Mouse (Mus musculus): Measurements from ENCODE around the gene Serinc5.
A peak's percentile ranks its signal among the peaks of the same experiment; 100 is the strongest.
"Not testable (repeated sequence)": the region's sequence is repeated elsewhere in the genome, so short reads cannot be mapped to it uniquely, and the experiment has no call there.

The Serinc5 gene

DNA sequence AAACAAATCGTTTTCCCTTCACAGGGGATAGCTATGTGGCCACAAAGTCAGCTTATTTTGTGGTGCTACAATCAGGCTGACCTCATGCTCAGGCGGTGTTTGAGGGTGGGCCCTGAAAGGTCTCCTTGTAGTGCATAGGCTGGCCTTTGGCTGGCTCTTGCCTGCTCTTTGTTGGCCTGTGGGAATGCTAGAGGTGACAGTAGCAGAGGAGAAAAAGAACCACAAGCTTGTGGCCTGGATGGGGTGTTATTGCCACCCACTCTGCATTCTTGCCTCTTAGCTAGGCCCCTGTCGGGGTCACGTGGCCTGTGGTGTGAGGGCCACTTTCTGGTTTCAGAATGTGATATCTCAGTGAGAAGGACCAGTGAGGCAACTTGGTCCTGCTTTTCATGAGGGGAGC lies 54.1 kb downstream of the Serinc5 start:
- no peak for DNase-seq (ENCODE audit: low spot score)

GRCm38 (mm10) chr13:92668214-92668985 lies 57.5 kb downstream of the Serinc5 start:
- no peak for DNase-seq (ENCODE audit: low spot score)

DNA sequence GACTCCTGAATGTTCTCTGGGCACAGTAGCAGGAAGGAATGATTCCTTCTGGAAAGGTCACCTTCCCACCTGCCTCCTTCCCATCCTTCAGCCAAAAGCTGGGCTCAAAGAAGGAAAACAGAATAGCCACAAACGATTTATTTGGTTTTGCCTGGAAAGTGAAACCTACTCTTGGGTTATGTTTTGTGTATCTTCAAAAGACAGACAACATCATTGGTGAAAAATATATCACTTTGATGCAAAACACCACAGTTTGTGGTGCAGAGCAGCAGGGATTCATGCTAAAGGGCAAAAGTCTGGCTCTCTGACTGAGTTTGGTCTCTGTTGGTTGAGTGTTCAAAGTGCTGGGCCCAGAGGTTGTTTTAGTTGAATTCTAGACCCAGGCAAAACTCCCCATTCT lies 60.8 kb downstream of the Serinc5 start:
- DNase-seq (ENCODE audit: low spot score), result no peak

GRCm38 (mm10) chr13:92674676-92675075 lies 63.8 kb downstream of the Serinc5 start:
- DNase-seq (ENCODE audit: low spot score), result no peak

DNA sequence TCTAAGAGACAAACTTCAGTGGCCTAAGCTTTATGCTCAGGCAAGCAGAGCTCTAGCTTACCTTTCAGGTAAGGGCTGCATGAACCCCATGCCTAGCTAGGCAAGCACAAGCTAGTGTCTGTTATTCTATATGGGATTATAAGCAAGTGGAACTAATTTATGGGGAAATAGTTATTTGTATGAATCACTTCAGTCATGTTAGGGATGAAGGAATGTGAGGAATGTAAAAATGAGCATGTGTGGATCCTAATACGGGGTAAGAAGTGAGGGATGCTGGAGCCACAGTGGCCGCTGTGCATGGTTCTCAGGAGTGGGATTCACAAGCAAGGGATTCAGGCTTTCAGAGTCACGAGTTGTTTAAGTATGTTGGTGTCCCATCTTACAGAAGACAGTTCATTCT lies 64.4 kb downstream of the Serinc5 start:
- DNase-seq (ENCODE audit: low spot score), result no peak

GRCm38 (mm10) chr13:92675897-92676584 lies 65.2 kb downstream of the Serinc5 start:
- no peak for DNase-seq (ENCODE audit: low spot score)

GRCm38 (mm10) chr13:92677656-92678055 lies 66.8 kb downstream of the Serinc5 start:
- no peak for DNase-seq (ENCODE audit: low spot score)

DNA sequence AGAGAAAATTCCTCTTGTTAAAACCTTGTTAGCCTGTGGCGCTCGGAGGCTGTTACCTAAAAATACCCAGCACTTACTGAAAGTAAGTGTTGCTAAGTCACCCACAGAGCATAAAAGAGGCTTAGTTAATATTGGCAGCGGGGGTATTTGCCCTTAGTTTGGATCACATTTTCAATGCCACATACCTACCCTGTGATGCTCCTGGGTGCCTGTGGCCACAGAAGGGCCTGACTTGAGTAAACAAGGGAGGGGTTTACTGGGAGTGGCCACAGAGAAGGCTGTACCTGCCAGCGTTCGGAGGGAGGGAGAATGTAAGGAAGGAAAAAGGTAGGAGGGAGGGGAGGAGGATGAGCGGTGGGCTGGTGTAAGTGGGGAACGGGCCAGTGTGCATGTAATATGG lies 68.8 kb downstream of the Serinc5 start:
- DNase-seq (ENCODE audit: low spot score), result no peak

GRCm38 (mm10) chr13:92681541-92681940 lies 70.7 kb downstream of the Serinc5 start:
- DNase-seq (ENCODE audit: low spot score), result no peak

- no peak for DNase-seq (ENCODE audit: low spot score)
Measured at GRCm38 (mm10) chr13:92682833-92683232, 71.9 kb downstream of the Serinc5 start.

- no peak for DNase-seq (ENCODE audit: low spot score)
Measured at GRCm38 (mm10) chr13:92683464-92683863, 72.6 kb downstream of the Serinc5 start.

DNA sequence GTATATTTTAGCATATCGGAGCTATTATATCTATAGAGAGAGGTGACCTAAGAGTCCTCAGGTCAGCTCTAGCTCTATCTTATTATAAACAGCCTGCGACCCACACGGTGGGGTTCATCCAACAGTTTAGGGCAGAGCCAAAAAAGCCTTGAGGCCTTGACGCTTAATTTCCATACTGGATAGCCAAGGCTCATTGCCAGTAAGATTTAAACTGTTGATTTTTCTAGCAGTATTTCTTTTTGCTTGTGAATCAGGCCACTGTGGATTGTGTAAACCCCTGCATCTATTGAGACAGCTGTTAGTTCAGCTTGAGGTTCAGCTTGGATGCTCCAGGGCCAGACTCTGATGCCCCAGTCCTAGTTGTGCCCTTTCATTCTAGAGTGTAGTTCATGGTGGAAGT lies 73.4 kb downstream of the Serinc5 start:
- DNase-seq (ENCODE audit: low spot score), result no peak

GRCm38 (mm10) chr13:92685273-92685672 lies 74.4 kb downstream of the Serinc5 start:
- DNase-seq (ENCODE audit: low spot score), result no peak

DNA sequence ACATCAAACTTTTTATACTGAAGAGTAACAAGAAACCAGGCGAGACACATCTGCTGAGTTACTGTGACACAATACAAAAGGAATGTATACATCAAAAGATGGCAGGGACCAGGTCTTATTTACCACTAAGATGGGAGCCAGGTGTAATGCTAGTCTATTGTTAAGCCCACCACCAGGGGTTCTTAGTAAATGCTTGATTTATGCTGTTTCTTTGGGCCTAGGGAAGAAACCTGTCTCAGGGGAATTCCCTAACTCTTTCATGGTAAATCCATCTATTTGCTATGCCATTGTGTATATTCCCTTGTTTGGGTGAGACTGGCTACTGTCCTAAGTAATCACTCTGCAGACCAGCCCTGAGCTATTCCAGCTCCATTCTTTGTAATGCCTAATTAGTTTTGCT lies 76.3 kb downstream of the Serinc5 start:
- not testable (repeated sequence) for DNase-seq (ENCODE audit: low spot score)

GRCm38 (mm10) chr13:92689061-92689460 lies 78.2 kb downstream of the Serinc5 start:
- no peak for DNase-seq (ENCODE audit: low spot score)

GRCm38 (mm10) chr13:92693866-92694550 lies 83.1 kb downstream of the Serinc5 start:
- no peak for DNase-seq (ENCODE audit: low spot score)

- peak; percentile 10 for DNase-seq (ENCODE audit: low spot score)
Measured at GRCm38 (mm10) chr13:92696491-92696939, 85.6 kb downstream of the Serinc5 start.

DNA sequence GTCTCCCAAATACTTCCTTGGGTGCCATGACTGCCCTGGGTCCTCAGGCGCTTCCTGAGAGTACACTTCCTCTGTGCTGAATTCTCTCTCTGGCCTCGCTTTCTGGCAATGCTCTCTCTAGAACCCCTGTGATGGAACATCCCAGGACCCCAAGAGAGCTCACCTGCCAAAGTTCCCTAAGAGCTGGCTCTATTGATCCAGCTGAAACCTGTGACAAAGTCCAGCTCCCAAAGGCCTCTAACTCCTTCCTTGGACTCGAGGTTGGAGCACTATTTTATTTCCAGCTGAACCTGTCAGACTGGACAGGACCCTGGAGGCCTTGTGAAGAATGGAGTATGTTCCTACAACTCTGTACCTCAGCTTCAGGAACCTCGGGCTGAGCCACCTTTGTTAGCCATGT lies 86.2 kb downstream of the Serinc5 start:
- DNase-seq (ENCODE audit: low spot score), result no peak

DNA sequence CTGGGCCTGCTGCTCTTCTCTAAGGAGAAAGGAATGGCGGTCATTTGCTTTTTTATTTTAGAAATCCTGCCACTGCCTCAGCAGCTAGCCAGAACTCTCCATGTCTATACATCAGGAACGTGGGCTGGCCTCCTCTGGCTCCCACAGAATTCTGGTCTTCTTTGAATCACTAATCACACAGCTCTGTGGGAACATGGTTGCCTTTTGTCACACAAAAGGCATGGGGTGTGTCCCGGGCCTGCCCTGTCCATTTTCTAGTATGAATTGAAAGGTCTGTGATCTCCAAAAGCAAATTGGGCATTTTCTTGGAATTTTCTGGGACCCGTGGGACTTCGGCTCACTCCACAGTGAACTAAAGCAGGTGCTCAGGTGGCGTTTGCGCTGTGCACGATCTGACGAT lies 87.9 kb downstream of the Serinc5 start:
- DNase-seq (ENCODE audit: low spot score), result no peak

GRCm38 (mm10) chr13:92699395-92699794 lies 88.5 kb downstream of the Serinc5 start:
- no peak for DNase-seq (ENCODE audit: low spot score)

- DNase-seq (ENCODE audit: low spot score), result no peak
Measured at GRCm38 (mm10) chr13:92702035-92702434, 91.1 kb downstream of the Serinc5 start.

DNA sequence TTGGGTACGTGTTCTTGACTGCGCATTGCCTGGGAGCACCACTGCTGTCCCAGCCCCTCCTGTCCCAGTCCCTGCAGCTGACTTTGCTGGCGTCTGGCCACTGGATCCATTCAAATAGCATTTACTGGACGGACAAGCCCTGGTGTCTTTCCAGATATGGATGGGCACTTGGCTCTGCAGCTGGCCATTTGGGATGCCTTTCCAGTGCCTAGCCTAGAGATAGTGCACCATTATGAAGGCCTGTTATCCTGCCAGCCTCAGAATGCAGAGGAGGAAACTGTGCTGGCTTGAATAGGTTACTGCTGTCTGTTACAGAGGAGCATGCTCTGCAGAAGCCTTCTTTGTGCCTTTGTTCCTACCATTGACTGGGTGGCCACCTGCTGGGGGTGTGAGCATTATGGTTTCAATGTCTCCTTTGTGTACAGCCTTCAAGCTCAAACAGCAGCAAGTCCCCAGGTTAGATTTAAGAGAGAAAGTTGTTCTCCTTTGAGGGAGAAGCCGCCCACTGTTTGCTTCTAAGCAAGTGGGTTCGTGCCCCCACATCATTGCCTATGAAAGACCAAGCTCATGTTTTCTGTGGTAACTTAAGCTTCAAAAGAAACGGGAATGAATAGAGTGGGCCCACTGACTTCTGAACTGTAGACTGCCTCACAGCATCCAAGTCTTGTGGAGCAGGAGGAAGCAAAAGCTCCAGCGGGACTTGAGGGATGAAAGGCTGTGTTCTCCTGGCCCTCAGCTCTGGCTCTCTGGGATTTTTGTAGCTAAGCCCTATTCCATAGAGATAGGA lies 92.5 kb downstream of the Serinc5 start:
- peak; percentile 11 for DNase-seq (ENCODE audit: low spot score)

Data from retina, embryonic 14.5 days (tissue).